Mouse (Mus musculus) forebrain, embryonic 16.5 days (tissue): ENCODE measurements around the gene Anxa7. TPM values are rescaled to one million over a fixed set of nuclear protein-coding genes. Genes with fewer than 3 reads are reported as not detected.

ENCODE experiments used
- ATAC-seq: fragments of 200-750 bp; cut with Nextera tagmentation; 2 replicates; pipeline ENCODE4 v1.8.0; 2017; ENCODE audit warnings: mild to moderate bottlenecking, moderate library complexity
- H3K27ac ChIP-seq: fragments of 300-500 bp; sonication (generic); 2 replicates; pipeline ENCODE4 v1.5.1; 2014; ENCODE audit warnings: low read length, control low read depth
- H3K27me3 ChIP-seq: fragments of 300-500 bp; sonication (generic); replicated peaks from 2 replicates; pipeline ENCODE4 v1.6.1; 2014; ENCODE audit warnings: low read length; ENCODE audit not compliant: control insufficient read depth, insufficient read depth
- H3K36me3 ChIP-seq: fragments of 300-500 bp; sonication (generic); 2 replicates; pipeline ENCODE4 v1.6.1; 2014; ENCODE audit not compliant: control insufficient read depth, insufficient read depth
- H3K4me1 ChIP-seq: fragments of 300-500 bp; sonication (generic); replicated peaks from 2 replicates; pipeline ENCODE4 v1.6.1; 2014; ENCODE audit warnings: low read length; ENCODE audit not compliant: control insufficient read depth, insufficient read depth
- H3K4me2 ChIP-seq: fragments of 300-500 bp; sonication (generic); 2 replicates; pipeline ENCODE4 v1.6.1; 2014; ENCODE audit warnings: mild to moderate bottlenecking, low read length, control low read depth
- H3K4me3 ChIP-seq: fragments of 300-500 bp; sonication (generic); replicated peaks from 2 replicates; pipeline ENCODE4 v1.5.1; 2014; ENCODE audit warnings: mild to moderate bottlenecking, low read length, control low read depth
- H3K9ac ChIP-seq: fragments of 300-500 bp; sonication (generic); replicated peaks from 2 replicates; pipeline ENCODE4 v1.6.1; 2014; ENCODE audit warnings: low read depth, low read length, control low read depth
- H3K9me3 ChIP-seq: fragments of 300-500 bp; sonication (generic); 2 replicates; pipeline ENCODE4 v1.6.1; 2016; ENCODE audit warnings: low read length; ENCODE audit not compliant: control insufficient read depth
- WGBS: fragments of 180-500 bp; shearing (Covaris S2); extraction: QIAGEN DNeasy Blood & Tissue Kit; methylation state at CpG from one replicate; pipeline ENCODE4 v1.1.7; 2014; 5-methylcytosine and 5-hydroxymethylcytosine counted together
- polyA plus RNA-seq: library from polyadenylated mRNA; unstranded; fragments of >200 nt; fragmentation: Nextera tagmentation; extraction: Ambion mirVana; gene quantifications from 2 replicates; pipeline ENCODE4 v1.2.1, GENCODE M21; 2015

The Anxa7 gene
- polyA plus RNA-seq, 1 experiment from 2014 or later, result 18.9 TPM

GRCm38 (mm10) chr14:20451302-20451701 is 28.6 kb downstream of the Anxa7 start:
- H3K36me3 ChIP-seq, result no peaks in the 10 kb centered on the region
- H3K27me3 ChIP-seq, result no peaks in the 10 kb centered on the region
- peak; percentile 82 for ATAC-seq
- WGBS, result 12% methylated on average over 2 of the region's 2 CpGs
- H3K4me1 ChIP-seq, result peaks cover 8% of the 10 kb centered on the region
- peak overlapping the region; percentile 67 for H3K4me2 ChIP-seq
- no peaks in the 10 kb centered on the region for H3K9me3 ChIP-seq
- H3K27ac ChIP-seq, result peak overlapping the region; percentile 48
- peak overlapping the region; percentile 43 for H3K4me3 ChIP-seq
- peak overlapping the region; percentile 42 for H3K9ac ChIP-seq

DNA sequence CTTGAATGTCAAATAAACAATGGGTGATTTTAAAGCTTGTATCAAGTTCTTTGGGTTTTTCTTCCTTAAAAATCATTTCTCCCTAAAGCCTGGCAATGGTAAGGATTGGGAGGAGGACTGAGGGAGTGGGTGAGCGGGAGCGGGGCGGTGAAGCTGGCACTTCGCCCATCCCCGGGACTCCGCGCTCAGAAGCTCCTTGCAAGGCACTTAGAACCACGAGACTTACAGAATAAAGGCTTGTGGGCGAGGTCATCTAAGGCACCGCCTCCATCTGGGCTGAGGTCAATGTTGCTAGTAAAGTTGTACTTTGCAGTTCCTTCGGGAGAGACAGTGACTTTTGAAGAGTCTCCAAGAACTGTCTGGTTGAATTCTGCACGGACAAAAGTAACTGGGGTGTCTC is 32.7 kb downstream of the Anxa7 start:
- ATAC-seq, result no peak
- Histone ChIP-seq H3K4me2 (no peak overlapping the region), H3K9ac (no peak overlapping the region), H3K9me3 (no peaks in the 10 kb centered on the region), H3K27me3 (no peaks in the 10 kb centered on the region), H3K36me3 (no peaks in the 10 kb centered on the region), H3K27ac (no peak overlapping the region), H3K4me1 (peaks cover 8% of the 10 kb centered on the region), H3K4me3 (no peak overlapping the region)
- WGBS, result 45% methylated on average over 12 of the region's 12 CpGs

DNA sequence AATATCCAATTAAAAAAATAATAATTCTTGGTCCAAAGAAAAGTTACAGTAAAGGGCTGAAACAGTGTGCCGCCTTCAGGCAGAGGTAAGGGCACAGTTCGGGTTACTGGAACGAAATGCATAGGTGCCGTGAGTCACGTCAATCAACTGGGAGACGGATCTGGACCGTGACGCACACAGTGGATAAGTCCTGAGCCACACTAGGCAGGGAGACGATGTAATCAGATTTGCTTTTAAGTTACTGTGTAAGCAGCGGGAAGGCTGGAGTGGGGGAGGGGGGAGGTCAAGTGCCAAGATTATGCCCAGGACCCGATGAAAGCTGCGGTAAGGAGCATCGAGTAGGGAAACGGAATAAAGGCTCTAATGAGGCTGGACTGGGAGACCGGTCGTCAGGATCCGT is 37.7 kb downstream of the Anxa7 start:
- Histone ChIP-seq H3K4me3 (no peak overlapping the region), H3K27me3 (no peaks in the 10 kb centered on the region), H3K4me1 (no peaks in the 10 kb centered on the region; the same call in 1 of the 2 replicates), H3K9me3 (no peaks in the 10 kb centered on the region), H3K36me3 (no peaks in the 10 kb centered on the region), H3K4me2 (no peak overlapping the region), H3K27ac (no peak overlapping the region), H3K9ac (no peak overlapping the region)
- 64% methylated on average over 17 of the region's 17 CpGs for WGBS
- no peak for ATAC-seq

DNA sequence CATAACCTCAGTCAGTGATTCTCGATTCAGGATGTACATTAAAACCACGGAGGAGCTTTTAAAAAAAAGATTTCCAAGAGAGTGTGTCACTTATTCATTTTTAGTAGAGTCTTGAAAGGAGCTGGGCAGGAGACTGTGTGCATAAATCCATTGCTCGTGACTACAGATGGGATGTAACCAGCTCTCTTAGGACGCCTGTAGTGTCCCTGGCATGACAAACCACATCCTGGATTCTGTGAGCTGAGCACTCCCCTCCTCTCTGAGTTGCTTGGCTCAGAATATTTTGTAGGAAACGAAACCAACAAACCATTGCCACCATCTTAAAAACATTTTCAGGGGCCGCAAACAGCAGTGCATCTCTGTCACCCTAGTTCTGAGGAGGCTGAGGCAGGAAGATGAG is 43.0 kb downstream of the Anxa7 start:
- Histone ChIP-seq H3K9me3 (no peaks in the 10 kb centered on the region), H3K4me3 (no peak overlapping the region), H3K4me2 (no peak overlapping the region), H3K27ac (no peak overlapping the region), H3K36me3 (no peaks in the 10 kb centered on the region), H3K4me1 (no peaks in the 10 kb centered on the region), H3K9ac (no peak overlapping the region), H3K27me3 (no peaks in the 10 kb centered on the region)
- no peak for ATAC-seq
- WGBS, result 73% methylated on average over 6 of the region's 6 CpGs

DNA sequence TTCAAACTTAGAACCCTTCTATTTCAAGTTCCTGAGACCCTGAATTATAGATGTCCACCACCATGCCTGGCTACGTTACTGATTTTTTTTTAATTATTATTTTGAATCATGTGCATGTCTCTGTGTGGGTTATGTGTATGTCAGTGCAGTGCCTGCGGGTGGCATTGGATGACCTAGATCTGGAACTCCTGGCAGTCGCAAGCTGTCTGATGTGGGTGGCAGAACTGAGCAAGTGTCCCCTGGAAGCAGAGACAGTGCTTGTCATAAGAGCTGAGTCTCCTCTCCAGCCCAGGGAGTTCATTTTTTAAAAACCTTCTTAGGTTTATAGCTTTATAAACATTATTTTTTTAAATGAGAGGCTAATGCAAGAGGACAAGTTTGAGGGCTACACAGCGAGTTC is 47.5 kb downstream of the Anxa7 start:
- no peak overlapping the region for H3K9ac ChIP-seq

DNA sequence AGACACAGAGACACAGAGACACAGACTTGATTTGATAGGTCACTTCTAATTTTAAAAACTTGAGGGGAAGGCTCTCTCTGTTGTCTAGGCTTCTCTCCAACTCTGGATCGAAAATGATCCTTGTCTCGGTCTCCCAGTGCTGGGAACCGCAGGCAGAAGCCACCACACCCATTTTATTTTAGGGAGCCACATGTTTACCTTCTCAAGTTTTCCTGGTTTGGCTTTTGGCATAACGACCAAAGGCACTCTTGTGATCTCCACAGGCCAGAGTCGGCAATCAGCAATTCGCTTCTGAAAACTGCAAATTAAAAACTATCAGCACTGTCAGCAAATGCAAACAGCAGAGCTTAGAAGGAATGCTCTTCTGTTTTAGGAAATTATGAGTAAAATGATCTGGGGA is 48.2 kb downstream of the Anxa7 start:
- Histone ChIP-seq H3K4me1 (no peaks in the 10 kb centered on the region), H3K9me3 (no peaks in the 10 kb centered on the region), H3K27me3 (no peaks in the 10 kb centered on the region), H3K9ac (no peak overlapping the region), H3K4me2 (no peak overlapping the region), H3K27ac (no peak overlapping the region), H3K36me3 (no peaks in the 10 kb centered on the region), H3K4me3 (no peak overlapping the region)
- no peak for ATAC-seq
- WGBS, result 81% methylated on average over 6 of the region's 6 CpGs

More for the DNA sequence above, 47.5 kb downstream of the Anxa7 start:
- no peak for ATAC-seq
- Histone ChIP-seq H3K4me1 (no peaks in the 10 kb centered on the region), H3K27ac (no peak overlapping the region), H3K27me3 (no peaks in the 10 kb centered on the region), H3K36me3 (no peaks in the 10 kb centered on the region), H3K4me3 (no peak overlapping the region), H3K9me3 (no peaks in the 10 kb centered on the region), H3K4me2 (no peak overlapping the region)
- 89% methylated on average over 4 of the region's 4 CpGs for WGBS

DNA sequence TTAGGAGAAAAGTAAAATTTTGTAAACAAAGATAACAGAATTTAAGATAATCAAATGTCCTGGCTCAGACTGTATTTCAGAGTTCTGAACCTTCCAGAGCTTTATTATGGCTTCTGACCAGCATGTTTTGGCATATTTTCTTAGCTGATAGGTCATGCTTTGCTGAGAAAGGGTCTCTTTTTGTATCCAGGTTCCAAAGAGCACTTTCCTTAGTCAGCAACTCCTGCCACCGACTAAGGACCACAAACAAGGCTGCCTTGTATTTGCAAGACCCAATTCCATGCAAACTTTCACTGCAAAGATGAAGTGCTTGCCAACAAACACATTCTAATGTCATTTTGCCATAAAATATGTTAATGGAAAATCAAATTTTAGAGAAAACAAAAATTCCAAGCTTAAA is 50.1 kb downstream of the Anxa7 start:
- no peak overlapping the region for H3K27ac ChIP-seq

DNA sequence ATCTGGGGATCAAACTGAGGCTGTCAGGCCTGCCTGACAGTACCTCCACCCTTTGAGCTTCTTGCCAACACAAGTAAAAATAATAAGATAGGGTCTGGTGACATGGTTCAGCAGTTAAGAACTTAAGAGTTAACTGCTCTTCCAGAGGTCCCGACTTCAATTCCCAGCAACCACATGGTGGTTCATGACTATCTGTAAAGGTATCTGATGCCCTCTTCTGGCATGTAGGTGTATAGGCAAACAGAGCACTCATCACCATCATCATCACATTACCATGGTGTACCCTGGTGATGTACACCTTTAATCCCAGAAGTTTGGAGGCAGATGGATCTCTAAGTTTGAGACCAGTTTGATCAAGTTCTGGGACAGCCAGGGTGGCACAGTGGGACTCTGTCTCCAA is 51.3 kb downstream of the Anxa7 start:
- no peak overlapping the region for H3K4me2 ChIP-seq
- H3K9ac ChIP-seq, result no peak overlapping the region
- no peak for ATAC-seq
- no peak overlapping the region for H3K4me3 ChIP-seq
- no peaks in the 10 kb centered on the region for H3K4me1 ChIP-seq
- H3K36me3 ChIP-seq, result no peaks in the 10 kb centered on the region
- H3K27me3 ChIP-seq, result no peaks in the 10 kb centered on the region
- no peak overlapping the region for H3K27ac ChIP-seq
- 29% methylated on average over 1 of the region's 1 CpGs for WGBS
- H3K9me3 ChIP-seq, result no peaks in the 10 kb centered on the region

More for the DNA sequence above, 50.1 kb downstream of the Anxa7 start:
- no peak for ATAC-seq
- H3K4me2 ChIP-seq, result no peak overlapping the region
- H3K9me3 ChIP-seq, result no peaks in the 10 kb centered on the region
- no peaks in the 10 kb centered on the region for H3K27me3 ChIP-seq
- no peaks in the 10 kb centered on the region for H3K4me1 ChIP-seq
- no peak overlapping the region for H3K4me3 ChIP-seq
- H3K36me3 ChIP-seq, result no peaks in the 10 kb centered on the region
- WGBS, result 79% methylated on average over 1 of the region's 1 CpGs
- H3K9ac ChIP-seq, result no peak overlapping the region

DNA sequence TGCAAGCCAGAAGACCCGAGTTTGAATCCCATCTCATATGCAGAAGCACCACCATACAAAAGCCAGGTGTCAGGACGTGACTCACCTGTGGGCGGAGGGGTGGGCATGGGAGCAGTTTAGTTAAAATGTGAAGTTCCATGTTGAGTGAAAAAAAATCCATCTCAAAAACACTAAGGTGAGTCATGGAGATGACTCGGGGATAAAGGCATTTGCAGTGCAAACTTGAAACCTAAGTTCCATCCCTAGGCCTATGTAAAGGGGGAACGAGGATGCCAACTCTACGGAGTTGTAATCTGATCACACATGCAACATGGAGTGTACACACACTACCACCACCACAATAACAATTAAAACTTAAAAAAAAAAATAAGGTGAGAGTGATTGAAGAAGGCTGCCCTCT is 56.9 kb downstream of the Anxa7 start:
- 89% methylated on average over 6 of the region's 6 CpGs for WGBS
- Histone ChIP-seq H3K9ac (no peak overlapping the region), H3K4me1 (no peaks in the 10 kb centered on the region), H3K4me3 (no peak overlapping the region), H3K4me2 (no peak overlapping the region), H3K36me3 (no peaks in the 10 kb centered on the region), H3K27me3 (no peaks in the 10 kb centered on the region), H3K9me3 (no peaks in the 10 kb centered on the region), H3K27ac (no peak overlapping the region)
- ATAC-seq, result no peak

GRCm38 (mm10) chr14:20422257-20422656 is 57.7 kb downstream of the Anxa7 start:
- Histone ChIP-seq H3K27ac (no peak overlapping the region), H3K27me3 (no peaks in the 10 kb centered on the region), H3K4me1 (no peaks in the 10 kb centered on the region), H3K9ac (no peak overlapping the region), H3K36me3 (no peaks in the 10 kb centered on the region), H3K4me3 (no peak overlapping the region), H3K9me3 (no peaks in the 10 kb centered on the region), H3K4me2 (no peak overlapping the region)
- ATAC-seq, result no peak
- WGBS, result 74% methylated on average over 7 of the region's 7 CpGs
